Mouse (Mus musculus): ENCODE results near the gene Ninj1.

DNA sequence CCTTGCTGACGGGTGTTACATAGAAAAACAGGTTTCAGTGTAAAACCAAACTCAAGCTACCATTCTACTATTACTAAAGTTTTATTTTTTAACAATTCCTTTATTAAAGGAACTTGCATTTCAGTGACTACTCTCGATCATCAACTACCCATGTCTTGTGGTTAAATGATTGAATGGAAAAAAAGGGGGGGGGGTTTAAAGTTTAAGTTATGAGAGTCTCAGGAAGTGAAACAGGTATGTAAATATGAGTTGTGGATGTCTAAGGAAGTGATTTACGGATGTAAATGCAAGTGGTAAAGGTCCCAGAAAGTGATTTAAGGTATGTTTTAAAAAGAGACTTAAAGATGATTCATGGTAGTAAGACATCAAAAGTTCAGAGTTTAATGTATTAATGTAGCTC lies 37.9 kb downstream of the Ninj1 start:
- TF ChIP-seq ZMIZ1 (IDR thresholded peaks at IDR 0.05; ENCODE audit: low read depth, low read length): no peak
- TF ChIP-seq MAZ (IDR thresholded peaks at IDR 0.05; ENCODE audit: low read depth, low read length): no peak
- no peak for TF ChIP-seq CTCF (IDR thresholded peaks at IDR 0.05 in 2 of 3, conservative IDR thresholded peaks at IDR 0.05 in 1 of 3; ENCODE audit: control insufficient read depth in 1 of 3, insufficient read depth in 1 of 3, low read depth in 2 of 3, low read length in 3 of 3, poor library complexity in 1 of 3, severe bottlenecking in 1 of 3)
- TF ChIP-seq GABPA (IDR thresholded peaks at IDR 0.05; ENCODE audit: low read depth, low read length): no peak
- TF ChIP-seq POLR2A (IDR thresholded peaks at IDR 0.05; ENCODE audit: control insufficient read depth in 1 of 2, insufficient read depth in 1 of 2, low read depth in 1 of 2, low read length in 2 of 2, poor library complexity in 1 of 2): no peak
- TF ChIP-seq USF1 (IDR thresholded peaks at IDR 0.05; ENCODE audit: low read depth, low read length): no peak
- no peak for TF ChIP-seq GATA1 (IDR thresholded peaks at IDR 0.05; ENCODE audit: low read depth, low read length)
- no peak for TF ChIP-seq MAX (IDR thresholded peaks at IDR 0.05; ENCODE audit: low read length)
- TF ChIP-seq MEF2A (IDR thresholded peaks at IDR 0.05; ENCODE audit: extremely low read depth, insufficient replicate concordance, low read depth, low read length, poor library complexity, severe bottlenecking): no peak
- TF ChIP-seq SMC3 (IDR thresholded peaks at IDR 0.05; ENCODE audit: low read depth, low read length): no peak

Data from MEL (cell line).